Mouse (Mus musculus) lung, adult 2 months (tissue): ENCODE measurements around the gene Phgr1.

Experiments used
- CTCF ChIP-seq: fragments of 200-500 bp; IDR thresholded peaks from 2 replicates; pipeline ENCODE4 v1.5.1; 2011; ENCODE audit warnings: mild to moderate bottlenecking, low read length, control low read depth; ENCODE audit not compliant: insufficient read depth
- POLR2A ChIP-seq: fragments of 200-500 bp; IDR thresholded peaks from 2 replicates; pipeline ENCODE4 v1.6.1; 2011; ENCODE audit warnings: low read depth, mild to moderate bottlenecking, control low read depth, low read length, borderline replicate concordance; ENCODE audit errors: extremely low read depth

DNA sequence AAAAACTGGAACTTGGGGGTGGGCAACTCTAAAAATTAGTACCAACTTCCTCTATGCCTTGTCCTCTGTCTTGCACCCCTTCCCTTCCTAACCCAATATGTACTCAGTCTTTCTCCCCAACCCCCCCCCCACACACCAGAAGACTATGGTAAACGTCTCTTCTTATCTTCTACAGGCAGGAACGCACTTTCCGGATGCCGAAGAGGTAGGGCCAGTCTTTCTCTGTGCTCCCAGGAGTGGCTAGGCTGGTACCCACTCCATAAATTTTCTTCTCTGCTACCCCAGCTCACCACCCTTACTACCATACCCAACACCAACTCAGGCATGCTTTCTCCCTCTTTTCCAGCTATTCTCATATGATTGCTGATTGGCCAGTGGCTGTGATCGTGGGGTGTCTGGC, 14.0 kb downstream of the Phgr1 start:
- TF ChIP-seq CTCF (no peak), POLR2A (no peak)
